Mouse (Mus musculus) heart, embryonic 14.5 days (tissue): ENCODE data around the gene Tkfc. TPM values are rescaled to one million over a fixed set of nuclear protein-coding genes. Genes with fewer than 3 reads are reported as not detected.
A peak's percentile ranks its signal among the peaks of the same experiment; 100 is the strongest.

ENCODE experiments used
- ATAC-seq: fragments of 200-750 bp; cut with Nextera tagmentation; 2 replicates; pipeline ENCODE4 v1.8.0; 2017; ENCODE audit warnings: low read depth, moderate TSS enrichment; ENCODE audit not compliant: insufficient number of reproducible peaks, insufficient read depth, low FRiP score
- H3K27ac ChIP-seq, 2 experiments: fragments of 200-500 bp in 1 of 2; fragments of 300-500 bp in 1 of 2; sonication (generic) in 1 of 2; replicated peaks in 1 of 2; 2 replicates each; pipeline ENCODE4 v1.5.1; 2012 to 2014; ENCODE audit warnings: low read depth in 2 of 2, low read length in 2 of 2, control low read depth in 1 of 2, mild to moderate bottlenecking in 1 of 2, mixed read lengths in 1 of 2; ENCODE audit not compliant: control insufficient read depth in 1 of 2, insufficient read depth in 1 of 2
- H3K27me3 ChIP-seq: fragments of 300-500 bp; sonication (generic); 2 replicates; pipeline ENCODE4 v1.6.1; 2014; ENCODE audit warnings: mild to moderate bottlenecking, low read length, control low read depth; ENCODE audit not compliant: control insufficient read depth, insufficient read depth
- H3K36me3 ChIP-seq: fragments of 300-500 bp; sonication (generic); 2 replicates; pipeline ENCODE4 v1.6.1; 2014; ENCODE audit warnings: mild to moderate bottlenecking, control low read depth, low read length, mixed read lengths; ENCODE audit not compliant: control insufficient read depth, insufficient read depth
- H3K4me1 ChIP-seq, 2 experiments: fragments of 200-500 bp in 1 of 2; fragments of 300-500 bp in 1 of 2; sonication (generic) in 1 of 2; 2 replicates each; pipeline ENCODE4 v1.6.1; 2012 to 2014; ENCODE audit warnings: low read length in 2 of 2, control low read depth in 1 of 2, mixed read lengths in 1 of 2; ENCODE audit not compliant: control insufficient read depth in 2 of 2, insufficient read depth in 2 of 2
- H3K4me2 ChIP-seq: fragments of 300-500 bp; sonication (generic); 2 replicates; pipeline ENCODE4 v1.6.1; 2014; ENCODE audit warnings: mild to moderate bottlenecking, low read length
- H3K4me3 ChIP-seq, 2 experiments: fragments of 200-500 bp in 1 of 2; fragments of 300-500 bp in 1 of 2; sonication (generic) in 1 of 2; 2 replicates each; pipeline ENCODE4 v1.5.1; 2012 to 2014; ENCODE audit warnings: low read length in 2 of 2, mild to moderate bottlenecking in 2 of 2, control low read depth in 1 of 2, low read depth in 1 of 2, moderate library complexity in 1 of 2; ENCODE audit not compliant: control insufficient read depth in 1 of 2, insufficient read depth in 1 of 2
- H3K9ac ChIP-seq: fragments of 300-500 bp; sonication (generic); 2 replicates; pipeline ENCODE4 v1.6.1; 2014; ENCODE audit warnings: mild to moderate bottlenecking, low read length
- H3K9me3 ChIP-seq: fragments of 300-500 bp; sonication (generic); 2 replicates; pipeline ENCODE4 v1.6.1; 2016; ENCODE audit warnings: low read length, control low read depth; ENCODE audit not compliant: control insufficient read depth
- WGBS: fragments of 180-500 bp; shearing (Covaris S2); extraction: QIAGEN DNeasy Blood & Tissue Kit; methylation state at CpG from one replicate; pipeline ENCODE4 v1.1.7; 2014; 5-methylcytosine and 5-hydroxymethylcytosine counted together
- polyA plus RNA-seq: library from polyadenylated mRNA; unstranded; fragments of >200 nt; fragmentation: Nextera tagmentation; extraction: Ambion mirVana; gene quantifications from 2 replicates; pipeline ENCODE4 v1.2.1, GENCODE M21; 2014

Tkfc gene
- polyA plus RNA-seq, 1 experiment from 2014 or later, result 11.2 TPM

DNA sequence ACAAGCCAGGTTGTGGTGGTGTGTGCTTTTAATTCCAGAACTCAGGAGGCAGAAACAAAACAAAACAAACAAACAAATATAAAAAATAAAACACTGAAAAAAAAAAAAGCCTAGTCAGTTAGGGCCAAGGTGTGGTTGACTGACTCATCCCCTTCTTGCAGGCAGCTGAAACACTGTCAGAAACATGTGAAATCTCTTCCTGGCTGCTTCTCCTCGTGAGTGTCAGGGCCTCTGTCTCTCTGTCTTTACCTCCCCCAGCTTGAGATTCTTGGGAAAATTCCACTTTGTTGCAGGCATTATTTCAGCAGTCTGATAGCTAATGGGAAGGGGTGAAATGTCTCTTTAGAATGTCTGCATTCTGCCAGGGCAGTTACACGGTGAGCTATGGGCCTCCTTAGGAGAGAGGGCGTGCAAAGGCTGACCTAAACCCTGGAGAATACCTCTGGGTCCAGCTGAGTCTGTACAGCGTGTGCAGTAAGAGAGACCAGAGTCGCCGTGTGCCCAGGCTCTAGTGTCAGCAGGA lies 3.1 kb downstream of the Tkfc start:
- Histone ChIP-seq H3K4me1 (peaks cover 13 to 26% of the 10 kb centered on the region in 2 experiments), H3K27me3 (no peaks in the 10 kb centered on the region), H3K36me3 (peaks cover 10% of the 10 kb centered on the region), H3K9me3 (no peaks in the 10 kb centered on the region), H3K9ac (peak overlapping the region; percentile 70), H3K4me2 (peak overlapping the region; percentile 57), H3K4me3 (peak overlapping the region; percentile 20 to 21), H3K27ac (peak overlapping the region; percentile 89 to 90)
- ATAC-seq, result no peak
- 11% methylated on average over 6 of the region's 6 CpGs for WGBS

DNA sequence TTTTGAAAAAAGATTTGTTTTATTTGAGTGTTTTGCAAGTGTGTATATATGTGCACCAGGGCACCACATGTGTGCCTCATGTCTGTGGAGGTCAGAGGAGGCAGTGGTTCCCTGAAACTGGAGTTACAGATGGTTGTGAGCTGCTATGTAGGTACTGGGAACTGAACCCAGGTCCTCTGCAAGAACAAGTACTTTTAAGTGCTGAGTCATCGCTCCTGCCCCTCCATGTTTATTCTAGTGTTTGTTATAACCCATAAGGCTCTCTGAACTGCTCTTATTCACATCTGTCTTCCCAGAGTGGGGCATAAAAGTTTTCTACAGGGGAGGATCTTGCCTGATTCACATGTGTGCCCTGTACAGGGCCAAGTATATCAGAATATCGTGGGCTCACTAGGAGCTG lies 5.8 kb downstream of the Tkfc start:
- H3K4me3 ChIP-seq, result no peak overlapping the region
- 90% methylated on average over 2 of the region's 2 CpGs for WGBS
- no peaks in the 10 kb centered on the region for H3K9me3 ChIP-seq
- ATAC-seq, result no peak
- H3K27me3 ChIP-seq, result no peaks in the 10 kb centered on the region
- H3K27ac ChIP-seq, result no peak overlapping the region
- H3K36me3 ChIP-seq, result peaks cover 20% of the 10 kb centered on the region; the same call in 1 of the 2 replicates
- peaks cover 7 to 14% of the 10 kb centered on the region in 2 experiments for H3K4me1 ChIP-seq
- H3K4me2 ChIP-seq, result no peak overlapping the region
- no peak overlapping the region for H3K9ac ChIP-seq

DNA sequence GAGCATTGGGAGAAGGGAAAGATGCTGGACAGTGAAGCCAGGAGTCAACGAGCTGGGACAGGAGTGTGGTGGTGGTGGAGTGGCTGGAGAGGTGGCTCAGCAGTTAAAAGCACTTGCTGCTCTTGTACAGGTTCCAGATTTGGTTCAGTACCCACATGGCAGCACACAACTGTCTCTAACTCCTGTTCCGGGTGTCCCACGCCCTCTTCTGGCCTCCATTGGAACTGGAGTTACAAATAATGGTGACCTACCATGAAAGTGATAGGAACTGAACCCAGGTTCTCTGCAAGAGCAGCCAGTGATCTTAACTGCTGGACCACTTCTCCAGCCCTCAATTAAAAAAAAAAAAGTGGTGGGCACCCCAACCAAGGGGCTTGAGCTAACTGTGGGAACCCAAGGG lies 7.3 kb downstream of the Tkfc start:
- no peak overlapping the region for H3K4me3 ChIP-seq
- WGBS, result 40% methylated on average over 3 of the region's 3 CpGs
- peaks cover 32% of the 10 kb centered on the region; the same call in 1 of the 2 replicates for H3K36me3 ChIP-seq
- H3K27ac ChIP-seq, result no peak overlapping the region
- H3K27me3 ChIP-seq, result no peaks in the 10 kb centered on the region
- H3K4me2 ChIP-seq, result no peak overlapping the region
- no peaks in the 10 kb centered on the region for H3K9me3 ChIP-seq
- peaks cover 6 to 8% of the 10 kb centered on the region in 2 experiments; a peak in 3 of 4 replicates for H3K4me1 ChIP-seq
- ATAC-seq, result no peak
- no peak overlapping the region for H3K9ac ChIP-seq

DNA sequence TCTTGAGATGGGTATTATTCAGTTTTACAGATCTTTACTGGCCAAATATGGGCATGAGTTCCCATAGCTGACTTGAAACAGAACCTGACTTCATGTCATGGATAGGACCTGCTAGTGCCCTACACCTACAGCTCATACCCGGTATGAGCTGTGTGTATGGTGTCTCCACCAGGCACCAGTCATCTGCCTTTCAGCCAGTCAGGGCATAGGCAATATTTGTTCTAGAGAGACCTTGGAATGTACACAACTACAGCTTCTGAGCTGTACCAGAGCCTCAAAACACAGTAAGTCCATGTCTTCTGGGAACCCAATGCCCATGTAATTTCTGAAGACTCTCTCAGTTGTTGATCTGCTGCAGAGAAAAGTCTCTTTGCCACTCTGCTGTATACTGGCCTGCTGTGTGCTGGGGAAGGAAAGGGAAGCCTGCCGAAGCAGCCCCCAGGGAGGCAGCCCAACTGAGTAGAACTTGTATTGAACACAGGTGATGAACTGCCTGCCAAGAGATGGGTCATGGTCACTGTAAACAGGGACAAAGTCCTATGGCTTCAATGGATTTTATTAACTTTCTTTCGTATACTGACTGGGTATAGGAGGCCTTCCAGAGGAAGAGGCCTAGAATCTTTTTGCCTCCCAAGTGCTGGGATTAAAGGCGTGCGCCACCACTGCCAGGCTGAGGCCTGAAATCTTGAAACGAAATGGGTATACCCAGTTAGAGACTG lies 13.6 kb downstream of the Tkfc start:
- peaks cover 71% of the 10 kb centered on the region for H3K36me3 ChIP-seq
- no peak overlapping the region for H3K4me2 ChIP-seq
- 88% methylated on average over 6 of the region's 6 CpGs for WGBS
- no peak for ATAC-seq
- H3K9ac ChIP-seq, result no peak overlapping the region
- no peak overlapping the region for H3K27ac ChIP-seq
- H3K27me3 ChIP-seq, result no peaks in the 10 kb centered on the region
- H3K4me3 ChIP-seq, result no peak overlapping the region
- no peaks in the 10 kb centered on the region for H3K4me1 ChIP-seq
- H3K9me3 ChIP-seq, result no peaks in the 10 kb centered on the region

DNA sequence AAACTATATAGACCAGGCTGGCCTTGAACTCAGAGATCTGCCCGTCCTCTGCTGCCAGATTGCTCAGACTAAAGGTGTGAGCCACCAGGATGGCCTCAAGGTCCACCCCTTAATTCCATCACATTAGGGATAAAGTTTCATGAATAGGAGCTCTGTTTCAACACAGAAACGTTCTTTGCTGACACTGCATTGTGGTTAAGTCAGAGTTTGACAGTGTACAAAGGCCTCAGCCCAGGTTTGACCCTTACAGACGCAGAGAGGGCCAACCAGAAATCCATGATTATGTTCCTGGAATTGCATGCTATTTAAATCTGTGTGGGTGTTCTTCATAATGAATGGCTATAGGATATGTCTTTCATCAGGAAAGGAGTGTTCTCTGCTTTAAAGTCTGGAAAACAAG lies 15.2 kb downstream of the Tkfc start:
- H3K27me3 ChIP-seq, result no peaks in the 10 kb centered on the region
- no peaks in the 10 kb centered on the region for H3K9me3 ChIP-seq
- ATAC-seq, result no peak
- H3K4me3 ChIP-seq, result no peak overlapping the region
- no peak overlapping the region for H3K4me2 ChIP-seq
- 75% methylated on average over 3 of the region's 3 CpGs for WGBS
- no peaks in the 10 kb centered on the region for H3K4me1 ChIP-seq
- no peak overlapping the region for H3K27ac ChIP-seq
- H3K9ac ChIP-seq, result no peak overlapping the region
- peaks cover 66% of the 10 kb centered on the region for H3K36me3 ChIP-seq

DNA sequence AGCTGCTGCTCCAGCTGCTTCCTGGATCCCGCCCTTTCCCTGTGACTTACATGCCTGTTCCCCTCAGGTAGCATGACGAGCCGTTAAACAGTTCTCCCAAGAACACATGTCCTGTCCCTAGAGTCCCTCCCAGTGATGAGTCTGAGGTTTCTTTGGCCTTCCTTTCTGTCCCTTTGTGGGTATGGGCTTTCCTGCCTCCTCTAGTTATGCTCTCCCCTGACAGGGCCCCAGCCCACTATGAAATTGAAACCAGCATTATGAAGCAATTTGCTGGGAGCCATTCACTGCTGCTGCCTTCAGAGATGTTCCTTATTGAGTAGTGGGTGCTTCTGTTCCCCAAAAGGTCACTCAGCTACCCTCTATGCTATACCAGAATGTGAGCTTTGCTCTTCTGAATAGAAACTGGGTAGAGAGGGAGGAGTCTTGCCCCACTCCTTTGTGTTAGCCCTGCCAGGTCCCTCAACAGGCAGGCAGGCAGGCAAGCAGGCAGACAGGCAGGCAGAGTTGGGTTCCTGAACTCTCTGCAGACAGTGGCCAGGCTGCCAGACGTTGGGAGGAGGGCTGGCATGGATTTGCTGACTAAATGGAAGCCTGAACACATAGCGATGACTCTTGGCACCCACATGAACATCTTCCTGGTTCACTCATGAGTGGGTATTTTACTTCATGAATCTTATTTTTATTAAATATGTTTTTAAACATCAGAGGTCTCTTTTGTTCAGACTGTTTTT lies 16.2 kb downstream of the Tkfc start:
- Histone ChIP-seq H3K27ac (no peak overlapping the region), H3K4me3 (no peak overlapping the region), H3K4me1 (no peaks in the 10 kb centered on the region), H3K4me2 (no peak overlapping the region), H3K36me3 (peaks cover 60% of the 10 kb centered on the region), H3K9me3 (no peaks in the 10 kb centered on the region), H3K27me3 (no peaks in the 10 kb centered on the region), H3K9ac (no peak overlapping the region)
- WGBS, result 78% methylated on average over 5 of the region's 5 CpGs
- ATAC-seq, result no peak

DNA sequence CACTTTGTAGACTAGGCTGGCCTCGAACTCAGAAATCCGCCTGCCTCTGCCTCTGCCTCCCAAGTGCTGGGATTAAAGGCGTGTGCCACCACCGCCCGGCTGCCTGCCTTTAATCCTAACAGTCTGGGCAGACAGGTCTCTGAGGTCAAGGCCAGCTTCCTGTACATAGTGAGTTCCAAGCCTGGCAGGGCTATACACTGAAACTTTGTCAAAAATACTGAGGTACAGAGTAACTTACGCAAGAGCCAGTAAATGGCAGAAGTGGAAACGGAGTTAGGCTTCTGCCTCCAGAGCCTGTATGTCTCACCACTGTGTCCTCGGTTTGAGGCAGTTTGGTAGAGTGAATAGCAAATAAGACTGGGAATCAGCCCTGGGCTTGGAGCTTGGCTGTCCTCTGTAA lies 18.2 kb downstream of the Tkfc start:
- Histone ChIP-seq H3K9ac (no peak overlapping the region), H3K4me3 (no peak overlapping the region), H3K36me3 (peaks cover 46% of the 10 kb centered on the region), H3K27ac (no peak overlapping the region), H3K4me1 (peaks cover 2 to 3% of the 10 kb centered on the region in 2 experiments; a peak in 1 of 4 replicates), H3K4me2 (no peak overlapping the region), H3K27me3 (no peaks in the 10 kb centered on the region), H3K9me3 (no peaks in the 10 kb centered on the region)
- 92% methylated on average over 7 of the region's 8 CpGs for WGBS
- no peak for ATAC-seq
